Mouse (Mus musculus) midbrain, postnatal 0 days (tissue): ENCODE measurements around the gene Myo7a. TPM values are rescaled to one million over a fixed set of nuclear protein-coding genes. Genes with fewer than 3 reads are reported as not detected.

Source experiments
- ATAC-seq: fragments of 200-750 bp; cut with Nextera tagmentation; 2 replicates; pipeline ENCODE4 v1.8.0; 2017; ENCODE audit warnings: moderate number of reproducible peaks, mild to moderate bottlenecking, moderate TSS enrichment, moderate library complexity; ENCODE audit not compliant: low FRiP score
- DNase-seq: peaks from one replicate; pipeline ENCODE4 v3.0.0-alpha.2; 2015; ENCODE audit warnings: low spot score
- H3K27ac ChIP-seq: fragments of 300-500 bp; sonication (generic); 2 replicates; pipeline ENCODE4 v1.5.1; 2014; ENCODE audit warnings: low read depth, mild to moderate bottlenecking, low read length, mixed read lengths
- H3K27me3 ChIP-seq: fragments of 300-500 bp; sonication (generic); 2 replicates; pipeline ENCODE4 v1.6.1; 2014; ENCODE audit warnings: low read length, control low read depth, mixed read lengths; ENCODE audit not compliant: insufficient read depth
- H3K36me3 ChIP-seq: fragments of 300-500 bp; sonication (generic); 2 replicates; pipeline ENCODE4 v1.6.1; 2014; ENCODE audit warnings: low read length, control low read depth, mixed read lengths; ENCODE audit not compliant: insufficient read depth
- H3K4me1 ChIP-seq: fragments of 300-500 bp; sonication (generic); 2 replicates; pipeline ENCODE4 v1.6.1; 2014; ENCODE audit warnings: mild to moderate bottlenecking, control low read depth, antibody characterized with exemption, low read length, mixed read lengths; ENCODE audit not compliant: insufficient read depth
- H3K4me2 ChIP-seq: fragments of 300-500 bp; sonication (generic); 2 replicates; pipeline ENCODE4 v1.6.1; 2014; ENCODE audit warnings: low read depth, mild to moderate bottlenecking, low read length, mixed read lengths; ENCODE audit not compliant: poor library complexity, severe bottlenecking
- H3K4me3 ChIP-seq: fragments of 300-500 bp; sonication (generic); 2 replicates; pipeline ENCODE4 v1.5.1; 2014; ENCODE audit warnings: low read depth, mild to moderate bottlenecking, low read length, moderate library complexity
- H3K9ac ChIP-seq: fragments of 300-500 bp; sonication (generic); replicated peaks from 2 replicates; pipeline ENCODE4 v1.6.1; 2014; ENCODE audit warnings: mild to moderate bottlenecking, low read length, moderate library complexity, mixed read lengths; ENCODE audit not compliant: poor library complexity, severe bottlenecking
- H3K9me3 ChIP-seq: fragments of 300-500 bp; sonication (generic); 2 replicates; pipeline ENCODE4 v1.6.1; 2016; ENCODE audit warnings: low read length, control low read depth
- CTCF ChIP-seq: IDR thresholded peaks from 2 replicates; pipeline ENCODE4 v1.5.1; 2016; ENCODE audit warnings: antibody characterized with exemption, mild to moderate bottlenecking
- WGBS: fragments of 180-500 bp; shearing (Covaris S2); extraction: QIAGEN DNeasy Blood & Tissue Kit; methylation state at CpG from one replicate; pipeline ENCODE4 v1.1.7; 2014; 5-methylcytosine and 5-hydroxymethylcytosine counted together
- polyA plus RNA-seq: library from polyadenylated mRNA; unstranded; fragments of >200 nt; fragmentation: Nextera tagmentation; extraction: Ambion mirVana; gene quantifications from 2 replicates; pipeline ENCODE4 v1.2.1, GENCODE M21; 2015
- total RNA-seq: library from RNA; depleted of rRNA; stranded (reverse); fragments of >200 nt; gene quantifications from 2 replicates; pipeline ENCODE4 v1.2.3, GENCODE M21; 2014

Myo7a gene
- total and polyA plus RNA-seq, 2 experiments from 2014 or later, result 14.6 to 74.3 TPM

DNA sequence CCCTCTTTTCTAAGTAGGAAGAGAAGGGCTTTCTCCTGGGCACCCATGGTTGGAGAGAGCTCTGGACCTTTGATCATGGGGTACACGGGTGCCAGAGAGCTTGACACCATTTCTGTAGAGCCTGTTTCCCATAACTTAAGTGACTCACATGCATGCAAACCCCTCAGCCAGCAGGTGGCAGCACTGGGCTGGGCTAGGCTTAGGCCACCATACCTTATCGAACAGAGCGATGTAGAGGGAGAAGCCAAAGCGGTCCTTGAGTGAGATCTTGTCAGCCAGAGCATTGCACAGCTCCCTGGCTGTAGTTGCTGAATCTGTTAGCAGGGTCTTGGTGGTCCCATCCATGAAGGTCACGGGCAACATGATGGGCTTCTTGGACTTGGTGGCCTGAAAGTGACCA, 47.7 kb downstream of the Myo7a start:
- Histone ChIP-seq H3K4me2 (no peak overlapping the region), H3K4me1 (no peaks in the 10 kb centered on the region), H3K27ac (no peak overlapping the region), H3K4me3 (no peak overlapping the region), H3K9me3 (no peaks in the 10 kb centered on the region), H3K36me3 (peaks cover 27% of the 10 kb centered on the region), H3K9ac (no peak overlapping the region), H3K27me3 (no peaks in the 10 kb centered on the region)
- 28% methylated on average over 5 of the region's 5 CpGs for WGBS
- DNase-seq (peak; percentile 84), ATAC-seq (peak; percentile 39; the same call in 1 of the 2 replicates)
- peak; percentile 96 for TF ChIP-seq CTCF

DNA sequence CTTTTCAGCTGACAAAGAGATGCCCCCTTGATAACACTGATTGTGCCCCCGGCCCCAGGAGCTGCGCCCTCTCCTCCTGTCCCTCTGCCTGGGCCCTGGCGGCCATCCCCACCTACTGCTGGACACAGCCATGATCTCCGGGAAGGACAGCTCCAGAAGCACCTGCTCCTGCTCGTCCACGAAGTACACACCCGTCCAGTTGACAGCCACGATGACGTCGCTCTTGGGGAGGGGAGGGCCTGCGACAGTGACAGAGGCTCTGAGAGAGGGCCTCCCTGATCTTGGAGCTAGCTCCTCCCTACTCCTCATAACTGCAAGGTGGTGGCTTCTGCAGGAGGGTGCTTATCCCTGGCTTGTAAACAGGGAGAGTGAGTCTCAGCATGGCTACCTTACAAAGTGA, 53.1 kb downstream of the Myo7a start:
- H3K9ac ChIP-seq, result no peak overlapping the region
- H3K4me3 ChIP-seq, result no peak overlapping the region
- H3K27me3 ChIP-seq, result no peaks in the 10 kb centered on the region
- TF ChIP-seq CTCF, result no peak
- no peak for DNase-seq
- WGBS, result 88% methylated on average over 11 of the region's 11 CpGs
- no peaks in the 10 kb centered on the region for H3K9me3 ChIP-seq
- no peak overlapping the region for H3K4me2 ChIP-seq
- H3K4me1 ChIP-seq, result no peaks in the 10 kb centered on the region
- no peak for ATAC-seq
- no peak overlapping the region for H3K27ac ChIP-seq
- H3K36me3 ChIP-seq, result peaks cover 24% of the 10 kb centered on the region

DNA sequence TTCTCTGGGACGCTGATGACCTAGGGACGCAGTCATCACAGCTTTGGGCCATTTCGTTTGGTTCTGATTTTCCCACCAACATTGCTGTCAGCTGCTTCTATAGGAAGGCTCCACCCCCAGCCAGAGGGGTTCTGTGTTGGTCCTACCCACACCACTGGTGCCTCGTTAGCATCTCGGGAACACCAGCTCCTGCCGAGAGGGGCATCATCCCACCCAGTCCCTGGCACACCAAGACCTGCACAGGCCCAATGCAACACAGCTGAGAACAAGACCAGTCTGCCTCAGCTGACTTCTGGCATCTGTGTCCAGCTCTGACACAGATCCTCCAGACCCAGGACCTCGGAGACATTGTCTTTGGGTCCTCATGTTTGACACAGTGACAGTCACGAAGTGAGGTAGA, 64.4 kb downstream of the Myo7a start:
- H3K4me1 ChIP-seq, result no peaks in the 10 kb centered on the region
- no peak overlapping the region for H3K4me3 ChIP-seq
- H3K9me3 ChIP-seq, result no peaks in the 10 kb centered on the region
- no peak overlapping the region for H3K9ac ChIP-seq
- ATAC-seq, result no peak
- 91% methylated on average over 8 of the region's 8 CpGs for WGBS
- peaks cover 28% of the 10 kb centered on the region for H3K36me3 ChIP-seq
- no peaks in the 10 kb centered on the region for H3K27me3 ChIP-seq
- no peak for TF ChIP-seq CTCF
- no peak for DNase-seq
- H3K4me2 ChIP-seq, result no peak overlapping the region
- no peak overlapping the region for H3K27ac ChIP-seq

DNA sequence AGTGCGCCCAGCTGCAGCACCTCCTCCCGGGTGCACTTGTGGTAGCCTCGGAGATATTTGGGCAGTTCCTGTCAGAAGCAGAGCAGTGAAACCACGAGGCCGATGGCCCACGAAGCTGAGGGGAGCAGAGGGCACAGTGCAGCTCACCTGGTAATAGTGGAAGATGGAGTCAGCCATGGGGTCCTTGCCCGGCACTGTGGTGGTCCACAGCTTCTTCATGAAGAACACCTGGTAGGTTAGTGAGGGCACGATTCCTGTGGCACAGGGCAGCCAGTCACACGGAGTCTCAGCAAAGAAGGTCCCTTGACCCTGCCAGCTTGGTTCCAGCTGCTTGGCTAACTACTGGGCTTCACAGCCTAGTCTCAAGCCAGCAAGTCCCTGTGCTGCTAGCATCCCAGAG, 64.9 kb downstream of the Myo7a start:
- Histone ChIP-seq H3K4me1 (no peaks in the 10 kb centered on the region), H3K4me3 (no peak overlapping the region), H3K9me3 (no peaks in the 10 kb centered on the region), H3K36me3 (peaks cover 28% of the 10 kb centered on the region), H3K4me2 (no peak overlapping the region), H3K9ac (no peak overlapping the region), H3K27me3 (no peaks in the 10 kb centered on the region), H3K27ac (no peak overlapping the region)
- TF ChIP-seq CTCF, result no peak
- ATAC-seq (no peak), DNase-seq (no peak)
- WGBS, result 92% methylated on average over 9 of the region's 9 CpGs

DNA sequence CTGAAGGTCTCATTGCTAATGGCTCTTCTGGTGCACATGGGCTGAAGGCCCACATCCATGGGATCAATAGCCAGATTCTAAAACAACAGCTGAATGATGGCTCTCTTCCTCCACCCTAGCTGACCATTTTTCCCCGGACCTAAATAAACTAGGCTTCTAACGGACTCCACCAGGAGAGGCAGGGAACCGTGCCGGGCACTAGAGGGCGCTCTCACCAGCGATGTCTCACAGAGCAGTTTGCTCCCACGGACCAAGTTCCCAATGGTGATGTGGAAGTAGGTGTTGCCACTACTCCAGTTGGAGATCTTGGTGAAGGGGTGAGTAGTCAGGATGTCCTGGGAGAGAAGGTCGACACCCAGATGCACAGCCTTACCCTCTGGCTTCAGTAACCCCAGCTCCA, 67.3 kb downstream of the Myo7a start:
- H3K9me3 ChIP-seq, result no peaks in the 10 kb centered on the region
- H3K36me3 ChIP-seq, result peaks cover 28% of the 10 kb centered on the region
- no peaks in the 10 kb centered on the region for H3K27me3 ChIP-seq
- no peak overlapping the region for H3K4me2 ChIP-seq
- no peak overlapping the region for H3K9ac ChIP-seq
- no peak overlapping the region for H3K27ac ChIP-seq
- 15% methylated on average over 8 of the region's 8 CpGs for WGBS
- DNase-seq (peak; percentile 21), ATAC-seq (no peak)
- H3K4me3 ChIP-seq, result no peak overlapping the region
- no peaks in the 10 kb centered on the region for H3K4me1 ChIP-seq
- TF ChIP-seq CTCF, result peak; percentile 64

DNA sequence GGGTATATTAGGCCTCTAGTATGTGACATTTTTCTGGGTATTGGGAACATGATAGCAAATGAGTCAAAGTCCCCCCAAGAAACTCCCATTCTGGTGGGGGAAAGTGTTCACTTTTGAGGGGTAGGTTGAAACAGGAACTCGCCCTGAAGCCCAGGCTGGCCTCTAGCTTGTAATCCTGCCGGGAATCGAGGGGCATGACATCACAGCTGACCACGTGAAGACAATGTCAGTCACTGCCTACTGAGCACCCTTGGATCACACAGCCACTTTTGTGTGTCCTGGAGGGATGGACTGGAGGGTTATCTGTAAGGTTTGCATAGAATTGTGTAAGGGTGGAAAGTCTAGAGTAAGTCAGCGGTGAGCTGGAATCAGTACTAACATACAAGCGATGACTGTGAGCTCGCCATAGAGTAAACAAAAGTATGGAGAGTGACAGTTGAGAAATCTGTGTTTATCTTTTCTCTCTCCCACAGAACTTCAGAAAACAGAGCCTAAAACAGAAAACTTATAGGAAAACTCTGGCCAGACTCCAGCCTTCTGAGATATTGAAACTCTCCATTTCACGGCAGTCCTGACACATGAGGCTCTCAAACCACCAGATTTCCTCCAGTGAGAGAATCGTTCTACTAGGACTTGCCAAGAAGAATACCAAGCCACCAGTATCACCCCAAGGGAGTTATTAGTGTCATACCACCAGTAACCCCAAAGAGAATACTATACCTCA, 71.1 kb downstream of the Myo7a start:
- H3K4me1 ChIP-seq, result no peaks in the 10 kb centered on the region
- H3K27me3 ChIP-seq, result no peaks in the 10 kb centered on the region
- no peak for DNase-seq
- H3K9ac ChIP-seq, result no peak overlapping the region
- H3K9me3 ChIP-seq, result no peaks in the 10 kb centered on the region
- H3K27ac ChIP-seq, result no peak overlapping the region
- no peak for ATAC-seq
- H3K36me3 ChIP-seq, result peaks cover 7% of the 10 kb centered on the region; the same call in 1 of the 2 replicates
- no peak overlapping the region for H3K4me3 ChIP-seq
- TF ChIP-seq CTCF, result no peak
- 85% methylated on average over 9 of the region's 9 CpGs for WGBS
- H3K4me2 ChIP-seq, result no peak overlapping the region
